Mouse (Mus musculus) ovary, postnatal 36 days (tissue): ENCODE measurements around the gene Acot2.
"Not testable (repeated sequence)": the region's sequence is repeated elsewhere in the genome, so short reads cannot be mapped to it uniquely, and the experiment has no call there.

Experiments used
- DNase-seq: peaks from one replicate; pipeline ENCODE4 v3.0.0; 2022; ENCODE audit warnings: low spot score, mixed read lengths

The Acot2 gene

GRCm38 (mm10) chr12:83987583-83988441, at the start of gene Acot2:
Gene Acot2, plus strand, starts transcription at chr12:83987861.
- peak; percentile 75 for DNase-seq

GRCm38 (mm10) chr12:83938592-83938991, 49.1 kb upstream of the Acot2 start:
- not testable (repeated sequence) for DNase-seq

GRCm38 (mm10) chr12:83939332-83939731, 48.3 kb upstream of the Acot2 start:
- DNase-seq, result no peak

- DNase-seq, result no peak
Measured at GRCm38 (mm10) chr12:83940031-83940430, 47.6 kb upstream of the Acot2 start.

GRCm38 (mm10) chr12:83941938-83942337, 45.7 kb upstream of the Acot2 start:
- DNase-seq, result no peak

GRCm38 (mm10) chr12:83947260-83947811, 40.3 kb upstream of the Acot2 start:
- no peak for DNase-seq

- no peak for DNase-seq
Measured at GRCm38 (mm10) chr12:83949043-83949442, 38.6 kb upstream of the Acot2 start.

GRCm38 (mm10) chr12:83949776-83950492, 37.7 kb upstream of the Acot2 start:
- no peak for DNase-seq

- peak; percentile 83 for DNase-seq
Measured at GRCm38 (mm10) chr12:83950493-83950839, 37.2 kb upstream of the Acot2 start, which contains the start of gene Riox1. Gene Riox1, plus strand, starts transcription at chr12:83950608.

GRCm38 (mm10) chr12:83950840-83951701, 36.6 kb upstream of the Acot2 start:
- DNase-seq, result peak; percentile 51

- no peak for DNase-seq
Measured at GRCm38 (mm10) chr12:83951711-83952575, 35.7 kb upstream of the Acot2 start.

- no peak for DNase-seq
Measured at GRCm38 (mm10) chr12:83958278-83958677, 29.4 kb upstream of the Acot2 start.

GRCm38 (mm10) chr12:83965235-83965634, 22.4 kb upstream of the Acot2 start:
- DNase-seq, result no peak

GRCm38 (mm10) chr12:83972117-83972516, 15.5 kb upstream of the Acot2 start:
- no peak for DNase-seq

GRCm38 (mm10) chr12:83978862-83979261, 8.8 kb upstream of the Acot2 start:
- DNase-seq, result no peak

GRCm38 (mm10) chr12:83981615-83982014, 6.0 kb upstream of the Acot2 start:
- DNase-seq, result no peak

GRCm38 (mm10) chr12:83984752-83985151, 2.9 kb upstream of the Acot2 start, which contains the start of gene Heatr4:
Gene Heatr4, minus strand, starts transcription at chr12:83984852.
- DNase-seq, result no peak

GRCm38 (mm10) chr12:83987242-83987582, 449 bp upstream of the Acot2 start:
- no peak for DNase-seq

- DNase-seq, result no peak
Measured at GRCm38 (mm10) chr12:83988483-83988882, 822 bp downstream of the Acot2 start.

- no peak for DNase-seq
Measured at GRCm38 (mm10) chr12:83989378-83989777, 1.7 kb downstream of the Acot2 start.

- no peak for DNase-seq
Measured at GRCm38 (mm10) chr12:83997221-83997620, 9.6 kb downstream of the Acot2 start.
